Mouse (Mus musculus) lung, postnatal 36 days (tissue): ENCODE measurements around the gene Fxyd6.

ENCODE experiments used
- DNase-seq: peaks from one replicate; pipeline ENCODE4 v3.0.0; 2022; ENCODE audit warnings: mixed read lengths

Fxyd6 gene

DNA sequence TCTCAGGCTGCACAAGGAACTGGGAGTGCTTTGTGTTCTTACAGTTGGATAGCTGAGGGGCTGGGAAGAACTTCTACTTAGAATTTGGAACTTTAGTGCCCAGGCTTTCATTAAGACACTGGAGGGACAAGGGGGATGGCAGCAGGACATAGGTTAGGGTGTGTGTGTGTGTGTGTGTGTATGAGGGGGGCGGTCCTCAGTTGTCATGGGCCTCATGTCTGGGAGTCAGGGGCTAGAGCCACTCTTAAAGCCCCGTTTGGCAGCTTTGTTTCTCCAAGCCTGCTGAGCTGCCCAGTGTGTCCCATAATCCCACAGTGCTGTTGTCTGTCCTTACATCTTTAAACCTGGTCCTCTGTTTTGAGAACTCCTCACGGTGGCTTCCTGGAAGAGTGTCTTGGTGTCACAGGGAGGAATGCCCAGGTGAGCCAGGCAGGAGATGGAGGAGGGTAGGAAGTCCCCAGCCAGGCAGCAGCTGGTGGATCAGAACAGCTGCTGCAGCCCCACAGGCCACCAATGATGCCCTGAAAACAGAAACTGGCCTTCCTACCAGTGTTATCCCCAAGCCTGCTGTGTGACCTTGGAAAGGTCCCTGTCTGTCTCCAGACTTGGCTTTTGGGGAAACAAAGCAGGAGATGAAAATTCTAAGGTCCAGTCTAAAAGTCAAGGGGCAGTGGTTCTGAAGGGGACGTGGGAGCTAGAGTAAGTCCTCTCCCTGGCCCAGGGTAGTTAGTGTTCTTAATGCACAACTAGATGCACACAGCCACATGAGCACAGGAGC lies 42.9 kb downstream of the Fxyd6 start:
- DNase-seq: no peak

DNA sequence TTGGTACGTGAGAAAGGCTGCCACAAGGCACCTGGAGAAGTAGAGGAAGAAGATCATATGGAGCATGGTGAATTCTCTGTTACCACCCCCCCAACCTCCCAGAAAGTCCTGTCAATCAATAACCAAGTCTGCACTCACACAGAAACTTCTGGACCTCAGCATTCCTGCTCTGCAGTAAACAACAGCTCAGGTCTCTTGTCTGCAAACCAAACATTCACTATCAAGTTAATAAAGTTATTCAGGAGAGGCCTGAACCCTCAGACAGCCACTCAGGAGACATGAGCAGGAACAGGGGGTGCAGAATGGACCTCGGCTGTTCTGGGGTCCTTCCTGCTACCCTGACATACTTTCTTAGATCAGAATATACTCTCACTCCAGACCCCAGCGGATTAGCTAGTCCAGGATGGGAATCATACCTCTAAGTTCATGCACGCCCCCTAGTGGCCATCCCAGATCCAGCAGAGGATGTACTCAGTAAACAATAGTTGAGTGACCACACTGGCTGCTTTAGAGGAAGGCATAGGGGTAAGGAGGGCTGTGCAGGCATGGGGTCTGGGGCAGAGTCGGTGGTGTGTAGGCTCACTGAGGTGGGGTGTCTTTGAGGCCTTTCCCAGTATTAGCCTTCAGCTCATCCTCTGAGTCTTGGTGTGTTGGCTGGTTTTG lies 43.6 kb downstream of the Fxyd6 start:
- peak; percentile 57 for DNase-seq

DNA sequence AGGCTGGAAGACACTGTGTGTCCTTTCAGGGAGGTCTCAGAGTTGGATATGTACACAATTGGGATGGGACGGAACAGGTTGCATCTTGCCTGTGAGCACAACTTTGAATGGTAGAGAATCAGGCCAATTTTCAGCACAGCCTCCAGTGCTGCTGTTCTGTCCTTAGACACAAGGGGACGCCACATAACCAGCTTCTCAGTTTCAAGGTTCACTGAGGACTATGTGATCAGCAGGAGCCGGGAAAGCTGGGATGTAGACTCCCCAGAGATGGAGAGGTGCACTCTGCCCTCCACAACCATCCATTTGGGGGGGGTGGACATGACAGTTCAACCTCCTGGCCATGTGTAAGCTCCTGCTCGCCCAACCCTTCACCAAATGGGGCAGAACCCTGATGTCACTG lies 45.9 kb downstream of the Fxyd6 start:
- DNase-seq: peak; percentile 52

DNA sequence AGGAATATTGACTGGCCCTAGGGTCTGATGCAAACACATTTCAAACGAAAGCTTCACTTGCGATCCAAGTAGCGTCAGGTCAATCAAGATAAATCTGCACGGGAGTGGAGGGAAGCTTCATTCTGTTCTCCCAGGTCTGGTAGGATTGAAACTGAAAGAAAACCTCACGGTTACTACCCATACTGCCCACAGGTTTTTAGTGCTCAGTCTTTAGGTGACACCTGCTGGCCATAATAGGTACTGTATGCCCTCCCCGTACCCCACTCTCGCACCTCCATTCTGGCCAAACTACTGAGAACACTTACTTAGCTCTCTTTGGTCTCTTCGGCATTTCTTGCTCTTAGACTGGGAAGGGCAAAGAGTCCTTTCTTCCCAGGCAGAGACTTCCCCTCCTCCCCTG lies 47.3 kb downstream of the Fxyd6 start:
- peak; percentile 69 for DNase-seq

DNA sequence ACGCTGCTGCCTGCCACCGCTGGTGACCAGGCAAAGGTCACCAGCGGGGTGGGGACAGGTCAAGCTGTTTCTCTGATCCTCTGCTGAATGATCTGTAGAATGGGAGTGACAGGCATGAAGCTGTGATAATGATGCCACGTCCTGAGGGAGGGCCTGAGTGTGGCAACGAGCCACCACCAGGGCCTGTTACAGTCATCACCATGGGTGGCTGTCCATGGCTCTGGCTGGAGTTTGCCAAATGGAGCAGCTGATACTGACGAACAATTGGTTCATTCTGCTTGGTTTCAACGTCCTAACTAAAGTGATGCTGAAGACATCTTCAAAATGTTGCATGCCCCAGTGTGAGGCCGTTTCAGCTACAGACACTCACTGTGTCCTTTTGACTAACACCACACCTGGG lies 48.3 kb downstream of the Fxyd6 start:
- no peak for DNase-seq

DNA sequence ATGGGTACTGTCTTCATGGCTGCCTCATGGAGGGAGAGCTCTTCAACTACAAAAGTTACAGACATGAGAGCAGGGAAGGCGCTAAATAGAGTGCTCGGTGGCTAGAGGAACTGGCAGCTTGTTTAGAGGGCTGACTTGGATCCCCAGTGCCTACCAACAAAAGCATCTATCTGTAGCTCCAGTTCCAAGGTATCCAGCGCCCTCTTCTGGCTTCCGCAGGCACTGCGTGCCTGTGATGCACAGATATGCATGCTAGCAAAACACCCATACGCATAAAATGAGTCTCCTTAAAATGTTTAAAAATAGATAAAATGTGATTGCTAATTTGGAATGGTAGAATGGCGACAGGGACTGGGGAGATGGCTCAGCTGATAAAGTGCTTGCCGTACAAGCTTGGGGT lies 51.2 kb downstream of the Fxyd6 start:
- peak; percentile 27 for DNase-seq

DNA sequence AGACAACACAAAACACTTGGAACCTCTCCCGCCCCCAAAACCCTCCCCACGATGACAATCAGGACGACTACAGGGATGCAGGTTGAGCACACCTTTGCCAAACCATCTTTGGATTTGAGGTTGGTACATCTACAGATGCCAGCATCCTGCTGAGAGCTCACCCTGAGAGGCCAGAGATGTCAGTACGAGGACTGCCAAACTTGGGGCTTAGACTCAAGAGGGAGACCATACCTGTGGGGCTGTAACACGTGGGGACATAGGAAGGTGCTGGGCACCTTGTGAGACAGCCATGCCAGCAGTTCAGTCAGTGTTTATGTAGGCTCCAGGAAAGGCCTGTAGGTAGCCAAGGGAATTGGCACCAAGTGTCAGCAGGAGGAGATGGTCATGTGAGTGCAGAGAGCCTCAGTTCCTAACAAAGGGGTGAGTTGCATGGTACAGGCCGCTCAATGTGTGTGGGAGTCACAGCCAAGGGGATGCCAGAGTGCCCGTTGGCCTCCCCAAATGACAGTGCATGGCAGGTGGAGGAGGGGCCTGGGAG lies 52.8 kb downstream of the Fxyd6 start:
- DNase-seq: no peak

DNA sequence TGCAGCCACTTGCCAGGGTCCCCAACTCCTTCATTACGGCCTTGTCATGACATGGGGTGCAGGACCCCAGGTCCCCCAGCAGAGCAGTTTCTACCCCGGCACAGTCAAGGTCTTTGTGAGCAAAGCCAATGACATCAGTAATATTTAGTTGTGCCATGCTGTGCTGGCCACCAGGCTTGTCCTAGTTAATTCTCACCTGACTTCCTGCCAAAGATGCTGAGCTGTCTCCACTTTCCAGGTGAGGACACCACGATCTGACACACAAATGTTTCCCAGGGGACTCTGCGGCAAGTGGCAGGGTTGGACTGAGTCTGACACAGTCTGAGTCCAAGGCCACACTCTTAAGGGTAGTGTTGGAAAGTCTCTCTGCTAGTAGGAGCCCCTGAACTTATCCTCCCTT lies 56.5 kb downstream of the Fxyd6 start, which contains the start of gene Dscaml1:
TSS of gene Dscaml1 (plus strand) at position 173 of the 400 bp plus-strand sequence.
- no peak for DNase-seq

DNA sequence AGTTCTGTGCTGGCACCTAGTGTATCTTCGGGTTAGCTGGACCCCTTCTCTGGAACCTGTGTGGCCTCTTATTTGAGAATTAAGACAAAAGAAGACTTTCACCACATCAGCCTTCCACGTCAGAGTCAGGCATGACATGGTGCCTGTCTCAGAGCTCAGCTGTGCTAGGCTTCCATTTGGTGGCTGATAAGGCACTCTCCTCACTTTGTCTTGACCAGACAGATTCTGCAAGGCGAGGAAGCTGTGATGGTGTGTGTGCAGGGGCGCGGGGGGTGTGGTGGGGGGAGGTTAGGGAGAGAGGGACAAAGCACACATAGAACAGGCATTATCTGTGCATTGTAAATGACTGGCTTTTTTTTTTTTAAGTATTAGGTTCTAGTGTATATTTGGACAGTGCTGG lies 59.4 kb downstream of the Fxyd6 start:
- DNase-seq: no peak

DNA sequence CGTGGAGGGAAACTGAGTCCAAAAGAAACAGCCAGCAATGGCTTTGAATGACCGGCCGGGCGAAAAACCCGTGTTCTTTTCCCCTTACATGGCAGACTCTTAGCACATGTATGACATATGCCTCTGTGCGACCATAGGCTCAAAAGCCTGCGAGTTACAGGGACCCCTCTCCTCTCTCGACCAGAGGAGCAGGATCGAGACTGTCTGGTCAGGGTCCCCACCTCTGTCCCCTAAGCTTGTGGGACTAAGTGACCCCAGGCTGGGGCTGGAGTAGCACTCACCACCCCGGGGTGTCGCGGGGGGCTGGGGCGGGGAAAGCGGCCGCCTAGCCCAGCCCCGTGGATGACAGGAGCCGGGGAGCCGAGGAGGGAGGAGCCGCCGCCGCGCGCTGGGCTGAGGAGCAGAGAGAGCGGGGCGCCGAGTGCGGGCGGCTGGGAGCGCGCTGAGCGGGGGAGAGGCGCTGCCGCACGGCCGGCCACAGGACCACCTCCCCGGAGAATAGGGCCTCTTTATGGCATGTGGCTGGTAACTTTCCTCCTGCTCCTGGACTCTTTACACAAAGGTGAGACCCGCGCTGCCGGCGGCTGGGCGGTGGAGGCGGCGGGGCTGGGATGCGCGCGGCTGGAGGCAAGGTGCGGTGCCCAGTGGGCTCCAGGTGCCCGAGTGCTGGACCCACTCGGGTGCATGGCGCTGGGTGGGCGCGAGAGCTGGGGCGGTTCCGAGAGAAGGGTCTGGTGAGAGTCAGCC lies 60.1 kb downstream of the Fxyd6 start:
- DNase-seq: no peak

DNA sequence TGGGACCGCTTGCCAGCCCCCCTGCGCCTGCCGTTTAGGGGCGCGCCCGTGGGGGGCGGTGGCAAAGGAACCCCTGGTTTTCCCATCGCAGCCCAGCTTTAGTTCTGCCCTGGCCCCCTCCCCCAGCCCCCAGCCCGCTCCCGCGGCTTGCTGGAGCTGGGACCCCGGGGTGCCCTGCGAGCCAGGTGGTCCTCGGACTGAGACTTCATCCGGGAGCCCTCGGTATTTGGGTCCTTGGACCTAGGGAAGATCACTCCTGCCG lies 60.6 kb downstream of the Fxyd6 start:
- no peak for DNase-seq

DNA sequence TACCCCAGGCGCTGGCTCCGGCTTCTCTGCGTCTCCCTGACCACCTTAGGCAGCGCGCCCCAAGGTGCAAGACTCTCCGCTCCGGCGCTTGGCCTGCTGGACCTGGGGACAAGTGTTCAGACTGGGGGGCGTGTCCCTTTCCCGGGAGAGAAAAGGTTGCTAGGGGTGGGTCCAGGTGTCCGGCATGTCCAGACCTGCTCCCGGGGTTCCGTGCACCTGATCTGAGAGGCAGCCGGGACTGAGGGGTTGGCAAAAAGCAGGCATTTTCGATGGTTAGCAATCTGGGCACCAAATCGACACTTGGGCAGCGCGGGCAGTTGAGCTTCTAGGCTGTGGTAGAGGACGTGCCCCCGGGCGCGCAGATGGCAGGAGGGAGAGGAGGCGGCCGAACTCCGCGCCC lies 61.2 kb downstream of the Fxyd6 start:
- DNase-seq: peak; percentile 19

DNA sequence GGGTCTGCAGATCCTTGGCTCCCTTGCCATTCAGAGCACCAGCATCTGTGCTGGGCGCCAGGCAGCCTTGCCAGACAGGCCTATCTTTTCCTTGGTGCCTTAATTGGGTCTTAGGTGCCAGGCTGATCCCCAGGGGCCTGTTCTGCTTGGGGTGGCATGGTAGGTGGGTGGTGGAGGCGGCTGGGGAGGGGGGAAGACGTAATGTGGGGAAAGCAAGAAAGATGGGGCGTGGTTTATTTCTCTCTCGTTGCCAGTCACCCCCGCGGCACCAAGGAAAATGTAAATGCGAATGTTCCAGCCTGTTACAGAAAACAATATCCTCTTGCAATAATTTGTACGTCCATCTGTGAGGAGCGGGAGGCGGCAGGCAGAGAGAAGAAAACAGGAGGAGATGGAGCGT lies 62.7 kb downstream of the Fxyd6 start:
- no peak for DNase-seq

DNA sequence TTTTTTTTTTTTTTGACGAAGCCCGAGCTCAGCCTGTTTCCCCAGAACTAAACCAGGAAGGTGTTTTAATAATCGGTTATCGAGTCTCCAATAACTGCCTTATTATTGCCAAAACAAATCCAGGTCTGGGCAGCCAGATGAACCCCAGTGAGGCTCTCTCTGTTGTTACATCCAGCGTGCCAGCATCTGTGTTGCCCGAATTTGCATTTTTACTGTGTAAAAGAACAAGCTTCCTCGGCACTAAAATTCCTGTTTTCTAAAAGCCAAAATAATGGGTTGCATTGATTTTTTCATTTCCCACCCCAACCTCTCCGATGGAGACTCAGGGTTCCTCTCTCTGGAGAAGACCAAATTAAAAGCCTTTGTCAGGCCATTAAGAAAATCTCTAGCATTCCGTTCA lies 63.1 kb downstream of the Fxyd6 start:
- DNase-seq: no peak

DNA sequence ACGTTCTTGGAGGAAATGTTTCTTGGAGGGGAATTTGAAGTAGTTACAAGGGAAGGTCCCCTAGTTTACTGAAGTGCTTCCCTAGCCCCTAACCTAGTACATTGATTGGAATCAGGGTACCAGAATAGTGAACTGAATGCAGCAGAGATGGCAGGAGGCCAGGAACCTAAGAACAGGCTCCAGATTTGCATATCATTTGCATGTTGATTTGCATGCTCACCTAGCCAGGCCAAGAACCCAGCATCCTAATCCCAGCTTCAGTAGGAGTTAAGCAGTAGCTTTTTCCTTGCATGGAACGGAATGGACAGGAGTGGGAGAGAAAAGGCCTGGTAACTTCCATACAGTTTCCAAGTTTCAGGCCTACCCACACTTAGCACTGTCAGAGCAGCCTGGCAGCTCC lies 64.2 kb downstream of the Fxyd6 start:
- DNase-seq: no peak

DNA sequence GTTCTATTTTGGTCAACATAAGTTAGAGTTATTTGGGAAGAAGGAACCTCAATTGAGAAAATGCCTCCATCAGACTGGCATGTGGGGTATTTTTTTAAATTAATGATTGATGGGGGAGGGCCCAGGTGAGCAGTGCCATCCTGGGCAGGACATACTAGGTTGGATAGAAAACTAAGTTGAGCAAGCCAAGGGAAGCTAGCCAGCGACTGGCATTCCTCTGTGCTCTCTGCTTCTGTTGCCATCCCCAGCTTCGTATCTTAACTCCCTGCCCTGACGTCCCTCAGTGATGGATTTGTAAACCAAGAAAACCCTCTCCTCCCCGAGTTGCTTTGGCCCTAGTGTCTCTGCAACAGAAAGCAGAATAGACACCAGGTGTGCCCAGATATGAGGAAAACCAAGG lies 69.0 kb downstream of the Fxyd6 start:
- DNase-seq: no peak

DNA sequence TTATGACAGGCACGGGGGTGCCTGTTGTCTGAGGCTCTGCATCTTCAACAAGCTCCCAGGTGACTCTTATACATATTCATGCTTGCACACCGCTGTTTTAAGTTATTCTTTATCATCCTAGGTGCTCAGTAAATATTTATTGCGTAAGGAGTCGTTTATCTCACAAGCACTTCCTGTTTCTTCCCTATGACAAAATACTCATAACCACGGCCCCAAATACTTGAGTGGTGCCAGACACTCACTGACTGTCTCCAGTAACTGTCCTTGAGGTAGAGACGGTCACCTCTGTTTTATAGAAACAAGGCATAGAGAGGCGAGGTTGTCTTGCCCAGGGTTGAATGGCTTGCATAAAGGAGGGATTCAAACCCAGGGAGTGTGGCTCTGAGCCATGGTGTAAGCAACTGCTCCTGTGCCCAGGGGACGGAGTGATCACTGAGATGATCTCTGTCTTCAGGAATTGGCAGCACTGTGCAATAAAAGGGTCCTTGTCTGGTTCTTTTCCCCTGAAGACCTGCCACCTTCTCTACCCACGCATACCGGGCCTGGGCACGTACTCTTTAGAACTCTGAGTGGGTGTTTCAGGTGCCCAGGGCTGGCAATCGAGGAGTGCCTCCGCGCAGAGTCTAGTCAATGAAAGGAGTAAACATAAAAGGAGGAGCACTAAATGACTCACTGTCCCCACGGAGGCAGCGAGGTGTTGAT lies 70.2 kb downstream of the Fxyd6 start:
- DNase-seq: no peak

DNA sequence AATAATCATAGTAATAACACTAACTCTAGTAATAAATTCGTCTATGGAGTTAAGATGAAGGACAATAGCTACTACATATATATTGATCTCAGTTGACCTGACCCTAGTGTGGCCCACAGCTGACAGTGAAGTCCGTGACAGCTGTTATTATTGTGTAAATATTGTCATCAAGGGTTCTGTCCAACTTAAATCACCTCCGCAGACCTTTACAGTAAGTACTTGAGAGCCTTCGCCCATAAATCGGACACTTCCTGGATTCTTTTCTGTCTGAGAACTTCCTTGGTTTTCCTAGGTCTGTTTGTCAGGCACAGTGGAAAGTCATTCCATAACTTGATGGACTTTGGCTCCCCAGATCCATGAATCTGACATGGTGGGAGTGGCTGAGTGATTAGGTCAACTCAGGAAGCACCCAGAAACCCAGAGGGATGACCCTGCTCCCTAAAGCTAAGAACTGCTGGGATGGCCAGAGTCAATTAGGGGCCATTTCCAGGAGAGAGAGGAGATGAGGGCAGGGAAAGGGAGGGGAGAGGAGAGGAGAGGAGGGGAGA lies 74.3 kb downstream of the Fxyd6 start:
- no peak for DNase-seq
